Mouse (Mus musculus) frontal cortex, postnatal 14 days (tissue): ENCODE measurements around the gene Sele.
"Not testable (repeated sequence)": the region's sequence is repeated elsewhere in the genome, so short reads cannot be mapped to it uniquely, and the experiment has no call there.

Source experiments
- DNase-seq, 2 experiments: peaks; one replicate each; pipeline ENCODE4 v3.0.0; 2022; ENCODE audit warnings: low spot score in 2 of 2

Sele gene

GRCm38 (mm10) chr1:164047934-164048333 lies at the start of gene Sele:
Gene Sele (plus strand): TSS chr1:164048234.
- DNase-seq: no peak

GRCm38 (mm10) chr1:164001831-164002452 lies 46.1 kb upstream of the Sele start:
- no peak for DNase-seq

GRCm38 (mm10) chr1:164004311-164004710 lies 43.7 kb upstream of the Sele start:
- DNase-seq: no peak

- no peak for DNase-seq
Measured at GRCm38 (mm10) chr1:164009235-164009634, 38.8 kb upstream of the Sele start.

GRCm38 (mm10) chr1:164014616-164015015 lies 33.4 kb upstream of the Sele start:
- no peak for DNase-seq

GRCm38 (mm10) chr1:164018221-164018896 lies 29.7 kb upstream of the Sele start:
- no peak for DNase-seq

GRCm38 (mm10) chr1:164019789-164020188 lies 28.2 kb upstream of the Sele start:
- no peak for DNase-seq

GRCm38 (mm10) chr1:164020746-164021145 lies 27.3 kb upstream of the Sele start:
- DNase-seq: not testable (repeated sequence)

- DNase-seq: not testable (repeated sequence)
Measured at GRCm38 (mm10) chr1:164022106-164022505, 25.9 kb upstream of the Sele start.

- no peak for DNase-seq
Measured at GRCm38 (mm10) chr1:164025685-164026084, 22.3 kb upstream of the Sele start.

- peak in 1 of 2 experiments; percentile 5 for DNase-seq
Measured at GRCm38 (mm10) chr1:164027416-164027815, 20.6 kb upstream of the Sele start.

GRCm38 (mm10) chr1:164040385-164041135 lies 7.5 kb upstream of the Sele start:
- DNase-seq: no peak

GRCm38 (mm10) chr1:164043549-164043948 lies 4.5 kb upstream of the Sele start:
- DNase-seq: no peak

- no peak for DNase-seq
Measured at GRCm38 (mm10) chr1:164053561-164053960, 5.5 kb downstream of the Sele start.

- DNase-seq: no peak
Measured at GRCm38 (mm10) chr1:164054800-164055199, 6.8 kb downstream of the Sele start.

GRCm38 (mm10) chr1:164060071-164060470 lies 12.0 kb downstream of the Sele start:
- no peak for DNase-seq

GRCm38 (mm10) chr1:164061278-164061677 lies 13.2 kb downstream of the Sele start:
- no peak for DNase-seq

- no peak for DNase-seq
Measured at GRCm38 (mm10) chr1:164061925-164062324, 13.9 kb downstream of the Sele start, which contains the start of gene Sell. Gene Sell (plus strand): TSS chr1:164061982.

GRCm38 (mm10) chr1:164062856-164063255 lies 14.8 kb downstream of the Sele start:
- no peak for DNase-seq

- no peak for DNase-seq
Measured at GRCm38 (mm10) chr1:164063745-164064144, 15.7 kb downstream of the Sele start.

- no peak for DNase-seq
Measured at GRCm38 (mm10) chr1:164069261-164069660, 21.2 kb downstream of the Sele start.

- no peak for DNase-seq
Measured at GRCm38 (mm10) chr1:164070461-164070860, 22.4 kb downstream of the Sele start.

- no peak for DNase-seq
Measured at GRCm38 (mm10) chr1:164071111-164071510, 23.1 kb downstream of the Sele start.
